Mouse (Mus musculus): ENCODE results near the gene Ndufv1.
A peak's percentile ranks its signal among the peaks of the same experiment; 100 is the strongest.
"Not testable (repeated sequence)": the region's sequence is repeated elsewhere in the genome, so short reads cannot be mapped to it uniquely, and the experiment has no call there.

Ndufv1 gene

DNA sequence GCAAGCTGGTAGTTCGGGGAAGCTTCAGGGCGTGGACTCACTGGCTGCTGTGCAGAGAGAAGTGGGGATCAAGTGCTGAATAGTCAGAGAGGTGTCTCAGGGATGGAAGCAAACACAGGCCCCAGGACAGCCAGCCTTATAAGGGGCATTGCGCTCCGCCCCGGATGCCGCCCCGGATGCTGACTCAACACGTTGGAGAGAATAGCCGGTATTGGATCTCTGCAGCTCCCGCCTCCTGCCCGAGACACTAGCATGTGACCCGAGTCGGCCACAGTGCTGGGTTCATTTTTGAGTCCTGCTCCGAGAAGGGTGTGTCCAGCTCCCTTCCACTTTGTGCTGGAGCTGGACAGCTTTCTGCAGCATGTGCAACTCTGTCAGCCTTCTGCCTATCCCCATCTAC is 29.5 kb upstream of the Ndufv1 start:
- no peak for DNase-seq (ENCODE audit: low spot score in 2 of 2)

GRCm38 (mm10) chr19:4041500-4041899 is 28.9 kb upstream of the Ndufv1 start:
- not testable (repeated sequence) for DNase-seq (ENCODE audit: low spot score in 2 of 2)

DNA sequence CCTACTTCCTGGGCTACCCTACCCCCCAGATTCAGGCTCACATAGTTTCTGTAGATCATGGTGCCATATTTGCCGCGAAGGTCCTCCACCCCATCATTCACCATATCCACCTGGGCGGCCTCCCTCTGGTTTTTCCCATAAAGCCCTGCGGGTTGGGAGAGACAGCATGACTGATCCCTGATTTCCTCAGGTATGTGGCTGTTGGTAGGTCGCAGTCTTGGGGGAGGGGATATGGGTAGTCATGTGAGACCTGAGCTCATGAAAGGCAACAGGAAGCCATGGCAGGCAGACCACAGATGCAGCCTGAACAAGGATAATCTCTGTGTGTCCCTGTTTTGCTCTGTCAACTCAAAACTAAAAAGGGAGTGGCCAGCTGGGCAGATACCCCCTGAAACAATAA is 28.3 kb upstream of the Ndufv1 start:
- DNase-seq (ENCODE audit: low spot score in 2 of 2) = not testable (repeated sequence)

- DNase-seq (ENCODE audit: low spot score in 2 of 2) = peak; percentile 87 to 89
Measured at GRCm38 (mm10) chr19:4037788-4038232, 25.2 kb upstream of the Ndufv1 start, which contains the start of gene Gstp1. Gstp1 (minus strand) TSS chr19:4037985.

GRCm38 (mm10) chr19:4037154-4037787 is 24.7 kb upstream of the Ndufv1 start:
- not testable (repeated sequence) for DNase-seq (ENCODE audit: low spot score in 2 of 2)

- DNase-seq (ENCODE audit: low spot score in 2 of 2) = no peak
Measured at GRCm38 (mm10) chr19:4036327-4037045, 23.9 kb upstream of the Ndufv1 start.

DNA sequence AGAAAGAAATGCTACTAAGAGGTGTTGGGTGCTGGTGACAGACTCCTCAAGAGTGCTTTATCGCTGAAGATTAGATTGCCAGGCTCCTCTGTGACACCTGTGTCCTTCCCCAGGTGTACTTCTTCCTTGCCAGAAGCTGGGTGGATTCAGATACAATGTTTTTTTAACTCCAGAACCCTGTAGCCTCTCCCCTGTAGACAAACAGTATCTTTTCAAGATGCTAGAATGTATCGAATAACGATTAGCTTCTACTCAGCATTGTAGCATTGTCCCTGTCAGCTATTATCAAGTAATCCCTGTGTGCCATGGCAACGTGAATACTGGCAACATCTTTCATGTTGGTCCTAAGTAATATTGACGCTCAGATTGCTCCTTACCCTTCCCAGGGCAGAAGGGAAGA is 21.1 kb upstream of the Ndufv1 start:
- no peak for DNase-seq (ENCODE audit: low spot score in 2 of 2)

- DNase-seq (ENCODE audit: low spot score in 2 of 2) = no peak
Measured at GRCm38 (mm10) chr19:4033298-4033697, 20.7 kb upstream of the Ndufv1 start.

- no peak for DNase-seq (ENCODE audit: low spot score in 2 of 2)
Measured at GRCm38 (mm10) chr19:4032668-4033067, 20.1 kb upstream of the Ndufv1 start.

GRCm38 (mm10) chr19:4027576-4027975 is 15.0 kb upstream of the Ndufv1 start:
- DNase-seq (ENCODE audit: low spot score in 2 of 2) = no peak

GRCm38 (mm10) chr19:4023185-4023584 is 10.6 kb upstream of the Ndufv1 start:
- DNase-seq (ENCODE audit: low spot score in 2 of 2) = no peak

GRCm38 (mm10) chr19:4018743-4019583 is 6.4 kb upstream of the Ndufv1 start:
- DNase-seq (ENCODE audit: low spot score in 2 of 2) = peak; percentile 78 to 81

GRCm38 (mm10) chr19:4017921-4018587 is 5.4 kb upstream of the Ndufv1 start:
- DNase-seq (ENCODE audit: low spot score in 2 of 2) = no peak

GRCm38 (mm10) chr19:4015635-4016034 is 3.0 kb upstream of the Ndufv1 start:
- no peak for DNase-seq (ENCODE audit: low spot score in 2 of 2)

DNA sequence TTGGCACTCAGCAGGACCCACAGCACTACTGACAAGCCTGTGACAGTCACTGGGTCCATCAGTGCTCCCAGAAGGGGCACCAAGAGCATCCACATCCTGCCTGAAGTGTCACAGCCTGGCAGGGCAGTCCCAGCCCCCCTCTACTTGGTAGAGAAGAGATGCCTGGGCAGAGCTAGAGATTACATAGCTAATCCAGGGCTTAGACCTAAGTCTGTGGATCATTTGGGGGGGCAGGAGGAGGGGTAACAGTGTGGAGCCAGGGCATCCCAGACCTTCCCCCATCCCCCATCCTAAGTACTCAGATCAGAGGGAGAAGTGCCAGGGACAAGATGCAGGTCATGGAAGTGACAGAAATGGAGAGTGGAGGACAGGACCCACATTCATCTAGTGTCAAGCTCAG is 2.2 kb upstream of the Ndufv1 start:
- no peak for DNase-seq (ENCODE audit: low spot score in 2 of 2)

GRCm38 (mm10) chr19:4013066-4013465 is 460 bp upstream of the Ndufv1 start:
- DNase-seq (ENCODE audit: low spot score in 2 of 2) = no peak

DNA sequence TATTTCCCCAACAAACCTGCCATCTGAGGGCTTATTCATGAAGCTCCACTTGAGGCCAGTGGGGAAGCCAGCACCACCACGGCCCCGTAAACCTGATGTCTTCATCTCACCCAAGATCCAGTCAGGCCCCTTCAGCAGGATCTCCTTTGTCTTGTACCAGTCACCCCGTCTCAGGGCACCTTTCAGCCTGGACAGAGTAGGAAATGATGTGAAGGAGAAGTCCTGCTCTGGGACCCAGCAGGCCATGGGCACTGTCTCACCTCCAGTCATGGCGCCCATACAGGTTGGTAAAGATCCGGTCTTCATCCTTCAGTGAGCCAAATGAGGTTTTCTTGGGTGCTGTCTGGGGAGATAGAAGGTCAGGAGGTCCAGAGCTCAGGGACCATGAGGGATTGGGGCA is 1.5 kb downstream of the Ndufv1 start:
- no peak for DNase-seq (ENCODE audit: low spot score in 2 of 2)

DNA sequence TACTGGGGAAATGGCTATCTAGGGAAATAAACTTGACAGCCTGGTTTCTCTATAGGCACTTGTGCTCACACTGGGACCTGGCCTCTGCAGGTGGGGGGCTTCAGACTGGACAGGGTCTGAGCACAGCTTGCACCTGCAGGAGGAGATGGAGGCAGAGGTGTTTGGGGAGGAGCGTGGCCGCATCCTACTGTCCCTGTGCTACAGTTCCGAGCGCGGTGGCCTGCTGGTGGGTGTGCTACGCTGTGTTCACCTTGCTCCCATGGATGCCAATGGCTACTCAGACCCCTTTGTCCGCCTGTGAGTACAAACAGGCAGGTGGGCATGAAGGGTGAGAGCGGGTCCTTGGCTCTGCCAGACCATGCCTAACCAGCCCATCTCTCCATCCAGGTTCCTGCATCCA is 6.6 kb downstream of the Ndufv1 start:
- DNase-seq (ENCODE audit: low spot score in 2 of 2) = no peak

DNA sequence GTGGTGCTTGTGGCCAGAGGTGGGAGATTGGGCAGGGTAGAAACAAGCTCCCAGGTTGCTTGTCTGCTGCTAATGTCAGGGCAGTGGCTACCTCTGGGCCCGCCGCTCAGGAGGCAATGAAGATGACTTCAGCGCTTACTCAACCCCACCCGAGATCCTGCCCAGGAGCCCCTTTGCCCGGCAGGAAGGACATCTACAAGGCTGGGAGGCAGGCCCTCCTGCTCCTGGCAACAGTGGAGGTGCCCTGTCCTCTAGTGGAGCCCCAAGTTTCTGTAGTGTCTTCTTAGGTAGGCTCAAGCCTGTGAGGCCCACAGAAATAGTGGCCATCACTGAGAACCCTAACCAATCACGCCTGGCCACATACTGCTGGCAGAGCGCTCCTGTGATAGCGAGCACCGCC is 7.5 kb downstream of the Ndufv1 start:
- DNase-seq (ENCODE audit: low spot score in 2 of 2) = no peak

- DNase-seq (ENCODE audit: low spot score in 2 of 2) = no peak
Measured at GRCm38 (mm10) chr19:4004331-4004730, 8.3 kb downstream of the Ndufv1 start.

DNA sequence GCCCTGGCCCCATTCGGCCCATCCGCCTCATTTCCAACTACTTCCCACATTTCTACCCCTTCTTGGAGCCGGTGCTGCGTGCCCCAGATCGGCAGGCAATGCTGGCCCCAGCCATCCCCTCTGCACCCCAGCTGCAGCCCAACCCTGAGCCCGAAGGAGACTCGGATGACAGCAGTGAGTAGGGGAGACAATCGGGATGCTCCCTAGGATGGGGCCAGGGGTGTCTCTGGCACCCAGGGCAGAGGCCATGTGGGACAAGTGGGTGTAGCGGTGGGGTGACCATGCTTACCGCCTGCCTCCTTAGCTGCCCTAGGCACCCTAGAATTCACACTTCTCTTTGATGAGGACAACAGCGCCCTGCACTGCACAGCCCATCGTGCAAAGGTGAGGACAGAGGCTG is 9.0 kb downstream of the Ndufv1 start:
- no peak for DNase-seq (ENCODE audit: low spot score in 2 of 2)

- no peak for DNase-seq (ENCODE audit: low spot score in 2 of 2)
Measured at GRCm38 (mm10) chr19:4003112-4003511, 9.5 kb downstream of the Ndufv1 start, which contains the start of gene Doc2g. Doc2g (plus strand) TSS chr19:4003313.
